Mouse (Mus musculus) layer of hippocampus, postnatal 14 days (tissue): Measurements from ENCODE around the gene Dbx2. TPM values are rescaled to one million over a fixed set of nuclear protein-coding genes. Genes with fewer than 3 reads are reported as not detected.

Source experiments
- DNase-seq, 2 experiments: peaks; one replicate each; pipeline ENCODE4 v3.0.0; 2021 to 2022; ENCODE audit warnings: low spot score in 2 of 2, mixed read lengths in 1 of 2
- long read RNA-seq, 2 experiments: library from polyadenylated mRNA; stranded (forward); transcript quantifications; one replicate each; pipeline ENCODE4 v2.0.0; 2021
- total RNA-seq, 2 experiments: library from RNA; stranded (reverse); gene quantifications; 2 replicates each; pipeline ENCODE4 v1.2.3; 2021

Dbx2 gene
- total RNA-seq = 10 to 100 TPM; 30.2 TPM
- long read RNA-seq, experiment 1, transcript Dbx2-201 (4 exons, 3,460 nt) = major isoform, 23 of 26 reads
- long read RNA-seq, experiment 1, partial matches to known transcripts = 0 of 26 reads
- long read RNA-seq, experiment 1, other reads (novel, unspliced or antisense) = 3 of 26 reads
- long read RNA-seq, experiment 2, transcript Dbx2-201 (4 exons, 3,460 nt) = major isoform, 24 of 28 reads
- long read RNA-seq, experiment 2, partial matches to known transcripts = 0 of 28 reads
- long read RNA-seq, experiment 2, other reads (novel, unspliced or antisense) = 4 of 28 reads

DNA sequence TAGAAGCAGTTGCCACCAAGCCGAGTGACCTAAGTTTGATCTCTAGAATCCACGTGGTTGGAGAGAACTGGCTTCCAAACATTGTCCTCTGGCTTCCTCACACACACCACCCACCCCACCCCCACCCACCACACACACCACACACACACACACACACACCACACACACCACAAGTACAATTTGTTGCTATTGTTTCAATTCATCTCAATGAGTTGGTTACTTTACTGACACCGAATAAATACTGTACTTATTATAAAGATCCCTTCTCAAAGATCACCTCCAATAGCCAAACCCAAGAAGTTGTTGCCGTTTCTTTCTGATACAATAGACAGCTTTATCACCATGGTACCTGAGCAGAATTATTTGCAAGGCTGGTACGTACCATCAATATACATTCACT lies at the start of gene Dbx2:
Gene Dbx2 (minus strand): TSS at position 101 of the 400 bp plus-strand sequence.
- DNase-seq = no peak

DNA sequence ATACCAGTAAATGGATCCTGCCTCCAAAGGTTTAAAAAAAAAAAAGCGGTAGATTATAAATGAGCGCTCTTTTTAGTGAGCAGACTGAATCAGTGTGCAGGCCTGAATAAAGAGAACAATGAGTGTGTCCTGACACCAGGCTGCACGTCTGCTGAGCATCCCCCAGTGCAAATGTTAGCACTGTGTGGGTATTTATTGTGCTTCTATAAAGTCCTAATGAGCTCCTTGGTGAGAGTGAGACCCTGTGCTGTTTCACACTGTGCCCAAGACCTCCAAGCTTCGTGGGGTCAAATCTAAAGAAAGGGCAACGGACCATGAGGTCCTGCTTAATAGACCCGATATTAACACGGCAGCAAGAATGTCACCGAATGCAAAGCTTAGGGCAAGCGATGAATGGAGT lies 46.4 kb upstream of the Dbx2 start:
- DNase-seq = peak in 1 of 2 experiments; percentile 17

GRCm38 (mm10) chr15:95701573-95701972 lies 45.8 kb upstream of the Dbx2 start:
- no peak for DNase-seq

- DNase-seq = peak in 1 of 2 experiments; percentile 40
These were observed 43.6 kb upstream of the Dbx2 start for GRCm38 (mm10) chr15:95699371-95699770.

DNA sequence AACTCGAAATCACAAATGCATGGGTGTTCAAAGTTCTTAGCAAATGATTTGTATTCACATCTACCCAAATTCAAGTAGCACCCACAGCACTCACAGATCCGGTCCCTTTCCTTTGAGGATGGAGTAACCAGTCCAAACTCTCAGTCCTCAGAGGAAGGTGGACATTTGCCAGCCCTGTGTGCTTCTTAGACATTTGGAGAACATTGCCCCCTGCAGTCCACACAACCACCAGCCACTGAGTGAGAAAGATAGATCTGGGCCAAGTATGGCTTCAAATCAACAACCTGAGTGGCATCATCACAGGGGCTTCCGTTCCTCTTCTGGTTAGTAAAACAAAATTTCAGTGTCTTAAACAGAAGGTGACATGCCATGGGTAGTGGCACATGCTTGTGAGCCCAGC lies 38.0 kb upstream of the Dbx2 start:
- peak; percentile 32 to 62 for DNase-seq

DNA sequence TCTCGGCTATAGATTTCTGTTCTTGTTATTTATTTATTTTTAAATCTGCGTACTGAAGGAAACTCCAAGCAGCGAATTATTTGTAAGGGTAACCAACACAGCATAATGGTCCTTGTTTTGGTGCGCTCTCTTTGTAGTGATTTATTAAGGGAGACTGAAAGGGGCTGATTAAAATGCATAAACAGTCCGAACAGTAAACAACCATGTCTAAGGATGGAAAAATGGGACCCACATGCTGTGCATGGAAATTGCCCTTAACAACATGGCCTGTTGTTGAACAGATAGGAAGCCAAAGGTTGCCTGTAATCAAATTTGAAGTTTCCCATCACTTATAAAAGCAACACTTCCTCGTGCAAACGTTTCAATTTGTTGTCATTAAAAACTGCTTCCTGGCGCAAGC lies 35.8 kb upstream of the Dbx2 start:
- DNase-seq = peak in 1 of 2 experiments; percentile 21

DNA sequence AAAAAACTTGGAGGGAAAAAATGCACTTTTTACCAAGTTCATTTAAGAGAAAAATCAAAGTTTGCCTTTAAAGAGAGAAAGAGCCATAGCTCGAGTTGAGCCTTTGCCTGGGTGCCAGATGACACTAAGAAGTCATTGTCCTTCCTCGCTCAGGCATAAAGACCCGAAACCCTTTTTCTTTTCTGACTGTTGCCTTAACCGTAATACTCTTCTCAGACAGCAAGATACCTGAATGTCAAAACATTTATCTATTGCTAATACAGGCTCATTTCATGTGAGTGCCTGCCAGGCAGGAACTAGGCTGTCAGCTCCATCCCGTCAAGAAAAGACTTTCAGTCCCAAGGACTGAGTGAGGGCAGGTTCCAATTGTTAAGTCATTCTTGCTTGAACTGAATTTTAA lies 35.4 kb upstream of the Dbx2 start:
- peak in 1 of 2 experiments; percentile 13 for DNase-seq

- no peak for DNase-seq
These were observed 26.9 kb upstream of the Dbx2 start for GRCm38 (mm10) chr15:95682620-95683019.

- no peak for DNase-seq
These were observed 19.9 kb upstream of the Dbx2 start for GRCm38 (mm10) chr15:95675645-95676044.

DNA sequence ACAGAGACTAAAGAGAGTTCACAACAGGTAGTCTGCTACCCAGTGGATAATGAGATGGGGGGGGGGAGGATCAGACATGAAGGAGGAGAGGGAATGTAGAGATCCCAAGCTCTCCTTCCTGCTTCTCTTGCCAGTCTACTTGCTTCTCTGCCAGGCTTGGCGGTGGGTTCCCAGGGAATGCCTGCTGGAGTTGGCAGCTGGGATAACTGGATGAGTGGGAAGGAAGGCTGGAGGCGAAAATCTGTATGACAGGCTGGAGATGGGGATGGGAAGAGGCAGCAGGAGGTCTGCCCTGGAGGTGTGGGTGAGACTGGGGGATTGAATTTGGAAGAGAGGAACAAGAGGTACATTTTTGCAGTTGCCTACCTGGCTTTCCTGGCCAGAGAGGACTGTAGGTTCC lies 19.4 kb upstream of the Dbx2 start:
- DNase-seq = peak in 1 of 2 experiments; percentile 48

DNA sequence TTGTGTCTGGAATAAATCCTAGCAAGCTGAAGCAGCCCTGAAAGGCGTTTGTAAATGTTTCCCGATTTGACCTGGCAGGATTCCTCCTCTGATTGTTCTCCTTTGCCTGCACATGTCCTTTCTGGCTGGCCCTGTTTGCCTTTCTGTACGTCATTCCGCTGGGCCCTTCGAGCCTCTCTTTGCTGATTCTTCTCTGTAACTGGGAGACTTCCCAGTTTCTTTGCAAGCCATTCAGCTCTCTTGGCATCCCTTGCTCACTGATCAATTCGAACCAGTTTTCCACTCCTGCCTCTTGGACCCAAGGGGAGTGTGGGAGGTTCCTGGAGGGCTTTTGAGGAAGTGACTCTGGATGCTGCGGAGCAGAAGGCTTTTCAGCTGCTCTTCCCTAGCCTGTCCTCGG lies 11.4 kb upstream of the Dbx2 start:
- DNase-seq = peak; percentile 51 to 91

DNA sequence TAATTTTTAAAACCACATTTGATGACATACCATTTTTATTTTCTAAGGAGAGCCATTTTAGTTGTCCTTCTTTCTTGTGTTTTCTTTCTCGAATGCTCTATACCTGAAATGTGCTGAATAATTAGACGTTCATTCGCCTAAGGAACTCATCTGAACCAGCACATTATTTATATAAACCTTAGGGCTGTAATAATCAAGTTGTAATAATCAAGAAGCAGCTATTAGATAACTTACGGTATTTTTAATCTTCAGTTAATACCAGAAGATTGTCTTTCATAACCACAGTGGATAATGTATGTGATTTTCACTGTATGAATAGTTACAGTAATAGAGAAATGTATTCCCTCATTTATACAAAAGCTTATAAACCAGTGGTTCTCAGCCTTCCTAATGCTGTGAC lies 9.2 kb upstream of the Dbx2 start:
- no peak for DNase-seq

- DNase-seq = no peak
These were observed 6.0 kb upstream of the Dbx2 start for GRCm38 (mm10) chr15:95661718-95662117.

GRCm38 (mm10) chr15:95660368-95660767 lies 4.6 kb upstream of the Dbx2 start:
- DNase-seq = no peak

DNA sequence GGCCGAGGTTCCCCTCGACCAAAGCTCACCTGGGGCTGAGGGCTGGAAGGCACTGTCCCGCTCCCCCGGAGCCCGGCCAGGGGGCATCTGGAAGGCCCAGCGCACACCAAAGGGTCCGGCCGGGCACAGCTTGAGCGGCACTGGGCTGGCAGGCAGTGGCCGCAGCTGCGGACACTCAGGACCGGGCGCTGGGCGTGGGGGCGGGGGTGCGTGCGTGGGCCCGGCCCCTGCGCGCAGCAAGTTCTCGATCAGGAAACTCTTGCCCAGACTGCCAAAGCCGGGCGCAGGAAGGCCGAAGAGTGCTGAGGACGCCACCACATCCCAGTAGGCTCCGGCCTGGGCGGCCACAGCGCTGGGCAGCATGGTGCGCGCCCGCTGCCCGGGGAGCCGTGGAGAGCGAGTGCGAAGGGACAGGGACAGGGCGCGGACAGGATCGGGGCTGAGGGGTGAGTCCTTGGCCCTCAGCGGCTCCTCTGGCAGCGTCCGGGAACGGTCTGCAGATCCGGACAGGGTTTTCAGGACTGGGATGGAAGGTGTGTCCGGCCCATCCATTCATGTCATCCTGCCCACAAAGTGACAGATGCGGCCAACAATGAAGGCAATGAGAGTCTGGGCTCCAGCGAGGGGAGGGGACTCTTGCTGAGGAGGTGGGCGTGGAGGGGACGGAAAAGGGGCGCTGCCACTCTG lies 1.4 kb downstream of the Dbx2 start:
- DNase-seq = no peak

DNA sequence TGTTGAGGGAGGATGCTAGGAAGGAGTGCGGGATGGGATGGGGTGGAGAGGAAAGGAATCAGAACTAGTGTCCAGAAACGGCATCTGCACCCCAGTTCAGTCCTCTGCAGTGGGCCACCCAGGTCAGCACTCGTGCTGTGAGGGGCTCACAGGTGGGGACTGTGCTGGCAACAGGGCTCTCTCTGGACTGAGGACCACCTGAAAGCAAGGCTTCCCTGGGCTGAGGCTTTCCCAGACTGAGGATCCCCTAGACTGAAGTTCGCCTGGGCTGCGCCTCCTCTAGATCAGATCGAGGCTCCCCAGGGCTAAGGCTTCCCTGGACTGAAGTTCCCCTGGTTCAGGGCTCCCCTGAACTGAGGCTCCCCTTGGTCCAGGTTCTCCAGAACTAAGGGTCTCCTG lies 1.9 kb downstream of the Dbx2 start:
- DNase-seq = no peak

GRCm38 (mm10) chr15:95652898-95653707 lies 2.7 kb downstream of the Dbx2 start:
- no peak for DNase-seq

GRCm38 (mm10) chr15:95651824-95652223 lies 3.9 kb downstream of the Dbx2 start:
- no peak for DNase-seq

- no peak for DNase-seq
These were observed 12.2 kb downstream of the Dbx2 start for GRCm38 (mm10) chr15:95643505-95644029.

- DNase-seq = peak in 1 of 2 experiments; percentile 52
These were observed 15.4 kb downstream of the Dbx2 start for GRCm38 (mm10) chr15:95640347-95640746.

DNA sequence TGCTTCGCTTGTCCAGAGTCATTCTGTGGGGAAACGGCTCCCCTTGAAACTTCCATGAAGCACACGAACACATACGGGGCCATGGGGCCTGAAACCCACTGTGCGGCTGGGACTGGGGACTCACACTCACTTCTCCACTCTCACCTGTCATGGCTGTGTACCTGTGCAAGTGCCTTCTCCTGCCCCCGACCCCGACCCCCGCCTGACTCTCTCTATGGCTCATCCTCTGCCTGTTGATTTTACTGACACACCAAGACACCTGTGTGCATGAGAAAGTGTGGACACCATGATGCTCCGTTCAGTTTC lies 16.0 kb downstream of the Dbx2 start:
- DNase-seq = no peak
